Mouse (Mus musculus): ENCODE measurements at regions not wholly inside any gene's neighbourhood (a gene's known extent, or its start where the extent isn't known, plus 50 kb on each side); places are given as distances from the start of the nearest gene placed in this dataset.

DNA sequence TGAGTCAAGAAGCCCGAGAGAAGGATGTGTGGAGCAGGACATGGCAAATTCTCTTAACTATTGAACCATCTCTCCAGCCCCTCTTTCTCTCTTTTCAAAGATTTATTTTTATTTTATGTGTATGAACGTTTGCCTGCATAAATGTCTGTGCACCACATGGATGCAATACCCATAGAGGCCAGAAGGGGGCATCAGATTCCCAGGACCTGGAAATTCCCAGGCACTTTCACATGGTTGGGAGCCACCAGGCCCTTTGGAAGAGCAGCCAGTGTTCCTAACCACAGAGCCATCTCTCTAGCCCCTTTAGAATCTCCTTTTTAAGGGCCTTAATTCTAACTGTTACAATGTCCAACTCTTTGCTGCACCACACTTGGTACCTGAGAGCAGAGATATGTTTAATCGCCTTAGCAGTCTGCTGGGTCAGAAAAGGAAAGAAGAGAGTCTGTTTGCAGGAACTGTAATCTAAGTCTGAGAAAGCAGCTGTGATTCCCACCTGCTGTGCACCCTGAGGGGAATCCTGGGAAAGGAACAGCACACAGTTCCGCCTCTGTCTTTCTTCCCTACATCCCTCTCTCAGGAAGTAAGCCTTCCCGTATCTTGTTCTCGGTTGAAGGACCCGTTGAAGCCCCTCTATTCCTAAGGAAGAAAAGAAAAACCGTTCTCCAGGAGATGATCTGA lies 186.8 kb downstream of the Katnal1 start:
- DNase-seq (ENCODE audit: low read depth) = no peak

DNA sequence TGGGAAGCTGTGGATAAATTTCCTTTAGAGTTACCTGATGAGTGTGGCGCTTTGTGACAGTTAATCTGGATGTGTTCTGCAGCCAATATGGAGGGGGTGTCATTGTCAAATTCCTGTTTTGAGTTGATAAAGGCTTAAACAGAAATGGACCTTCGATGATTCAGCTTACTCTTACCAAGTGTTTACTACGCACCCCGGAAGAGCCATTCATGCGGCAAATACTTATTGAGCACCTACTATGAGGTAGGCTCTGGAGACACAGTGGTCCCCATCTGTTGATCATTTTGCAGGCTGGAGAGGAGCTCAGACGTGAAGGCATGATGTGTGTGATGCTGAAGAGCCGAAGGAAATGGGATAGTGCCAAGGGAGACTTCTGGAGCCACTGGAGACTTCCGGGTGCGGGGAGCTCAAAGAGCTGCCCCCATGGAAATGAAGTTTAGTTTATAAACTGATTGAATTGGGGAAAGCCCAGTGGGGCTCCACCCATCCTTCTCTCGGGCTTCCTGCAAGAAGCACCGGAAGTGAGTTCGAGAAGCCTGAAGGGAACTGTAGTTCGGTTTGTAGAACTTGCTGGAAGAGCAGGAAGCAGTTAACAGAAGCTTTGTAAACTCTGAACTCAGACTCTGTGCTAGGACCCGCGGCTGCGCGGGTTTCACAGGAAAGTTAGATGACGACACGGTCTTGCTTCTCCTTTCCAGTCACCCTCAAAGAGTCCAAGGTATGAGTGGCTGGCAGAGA lies 187.7 kb downstream of the Katnal1 start:
- no peak for DNase-seq (ENCODE audit: low read depth)

DNA sequence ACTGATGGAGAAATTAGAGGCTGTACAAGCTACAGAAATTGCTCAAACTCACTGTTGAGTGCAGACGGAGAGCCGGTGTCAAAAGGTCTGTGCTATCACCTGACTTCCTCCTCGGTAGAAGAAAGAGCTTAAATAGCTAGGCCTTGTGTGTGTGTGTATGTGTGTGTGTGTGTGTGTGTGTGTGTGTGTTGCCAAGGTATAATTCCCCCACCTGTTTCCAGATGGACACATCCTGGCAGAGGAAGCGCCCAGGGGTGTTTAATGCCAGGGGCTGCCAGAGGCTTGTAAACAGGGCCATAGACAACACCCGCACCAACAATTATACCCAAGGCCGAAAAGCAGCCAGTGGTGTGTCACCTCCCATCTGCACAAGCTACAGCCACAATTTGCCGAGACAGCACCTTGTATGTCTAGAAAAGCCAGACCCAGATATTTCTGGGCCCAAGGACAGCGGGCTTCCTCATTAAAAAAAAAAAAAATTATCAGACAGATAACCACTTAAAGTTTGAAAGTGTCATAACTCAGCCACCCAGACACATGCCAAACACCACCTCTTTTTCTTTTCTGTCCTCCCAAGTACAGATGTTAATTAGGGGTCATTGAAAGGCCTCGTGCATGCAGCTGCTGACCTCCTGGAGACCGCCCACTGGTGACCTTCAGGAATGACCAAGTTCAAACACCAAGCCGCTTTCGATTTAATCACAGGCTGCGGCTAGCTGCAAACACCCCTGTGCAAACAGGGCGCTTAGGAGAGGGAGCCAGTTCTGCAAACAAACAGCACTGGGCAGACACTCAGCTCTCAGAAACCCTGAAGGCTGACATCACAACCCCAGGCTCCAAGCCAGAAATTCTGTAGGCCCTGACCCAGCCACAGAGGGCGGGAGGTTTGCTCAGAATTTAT lies 188.0 kb upstream of the Ubl3 start:
- peak; percentile 75 for DNase-seq (ENCODE audit: low read depth)

DNA sequence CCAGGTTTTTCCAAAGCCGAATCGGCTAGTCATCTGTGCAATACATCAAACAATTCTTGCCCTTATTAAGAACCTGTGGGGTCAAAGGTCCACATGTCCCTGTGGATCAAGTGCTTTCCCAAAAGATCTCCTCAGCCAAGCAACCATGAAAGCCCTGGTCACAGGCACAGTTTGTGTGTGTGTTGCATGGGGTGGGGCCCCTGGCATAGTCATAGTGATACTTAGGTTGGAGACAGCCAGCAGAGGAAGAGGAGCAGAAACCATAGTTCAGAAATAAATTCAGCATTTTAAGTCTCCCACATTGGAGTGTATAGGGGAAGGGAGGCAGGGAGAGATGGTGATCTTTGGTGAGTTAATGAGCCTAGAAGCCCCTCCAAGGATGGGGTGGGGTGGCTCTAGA lies 187.1 kb upstream of the Ubl3 start:
- no peak for DNase-seq (ENCODE audit: low read depth)

GRCm38 (mm10) chr5:148739141-148739540 lies 186.6 kb upstream of the Ubl3 start:
- no peak for DNase-seq (ENCODE audit: low read depth)

DNA sequence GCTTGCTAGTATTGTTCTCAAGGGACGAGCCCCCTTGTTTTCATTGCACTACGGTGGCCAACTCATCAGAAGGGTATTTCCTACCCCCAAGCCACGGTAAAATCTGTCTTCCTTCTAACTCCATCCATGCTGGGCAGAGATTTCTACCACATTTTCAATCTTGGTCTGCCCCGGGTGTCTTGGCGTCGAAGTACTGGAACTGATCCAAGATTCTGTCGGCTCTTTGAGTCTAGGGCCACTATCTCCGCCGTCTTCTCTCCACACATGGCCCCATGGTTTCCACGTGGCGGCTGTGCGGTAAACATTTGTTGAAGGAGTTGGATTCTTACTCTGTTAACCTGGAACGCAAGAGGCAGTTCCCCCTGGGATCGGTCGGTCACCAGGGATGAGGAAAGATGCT lies 177.0 kb upstream of the Ubl3 start:
- no peak for DNase-seq (ENCODE audit: low read depth)

GRCm38 (mm10) chr5:148728492-148728891 lies 175.9 kb upstream of the Ubl3 start:
- no peak for DNase-seq (ENCODE audit: low read depth)

GRCm38 (mm10) chr5:148726442-148726841 lies 173.9 kb upstream of the Ubl3 start:
- no peak for DNase-seq (ENCODE audit: low read depth)

- DNase-seq (ENCODE audit: low read depth) = no peak
Measured at GRCm38 (mm10) chr5:148724470-148724869, 171.9 kb upstream of the Ubl3 start.

DNA sequence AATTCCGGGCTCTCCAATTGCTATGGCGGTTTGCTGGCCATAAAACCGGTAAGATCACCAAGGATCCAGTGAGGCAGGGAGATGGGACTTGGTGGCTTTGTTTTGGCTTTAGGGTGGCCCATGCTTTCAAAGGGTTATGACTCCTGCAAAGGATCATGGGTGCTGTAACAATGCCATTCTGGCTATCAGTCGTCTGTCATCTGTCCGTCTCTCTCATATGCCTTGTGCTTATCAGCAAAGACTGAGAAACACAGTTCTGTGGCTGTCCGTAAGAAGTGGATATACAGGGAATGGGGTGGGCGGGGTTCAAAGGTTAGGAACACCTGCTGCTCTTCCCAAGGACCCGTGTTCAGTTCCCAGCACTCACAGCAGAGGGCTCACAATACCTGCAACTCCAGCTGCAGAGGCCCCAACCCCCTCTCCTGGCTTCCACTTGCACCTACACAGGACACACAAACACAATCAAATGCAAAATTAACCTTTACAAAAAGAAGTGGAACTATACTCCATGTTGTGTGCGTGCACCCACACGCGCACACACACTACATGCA lies 171.2 kb upstream of the Ubl3 start:
- DNase-seq (ENCODE audit: low read depth) = no peak

DNA sequence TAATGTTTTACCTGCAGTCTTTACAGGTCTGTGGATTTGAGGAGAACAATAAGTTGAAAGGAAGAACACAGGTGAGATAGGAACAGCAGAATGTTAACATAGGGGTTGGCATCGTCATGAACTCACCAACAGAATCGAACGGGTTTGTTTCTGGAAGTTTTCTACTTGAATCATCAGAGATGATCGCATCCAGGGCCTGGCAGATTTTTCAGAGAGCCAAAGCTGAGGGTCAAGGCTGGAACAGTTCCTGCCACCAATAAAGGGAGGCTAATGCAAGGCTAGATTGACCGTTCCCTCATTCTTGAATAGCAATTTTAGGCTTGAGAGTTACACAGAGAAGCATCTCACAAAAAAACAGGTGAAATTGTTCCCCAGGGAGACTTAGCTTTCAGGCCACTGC lies 168.0 kb upstream of the Ubl3 start:
- no peak for DNase-seq (ENCODE audit: low read depth)

DNA sequence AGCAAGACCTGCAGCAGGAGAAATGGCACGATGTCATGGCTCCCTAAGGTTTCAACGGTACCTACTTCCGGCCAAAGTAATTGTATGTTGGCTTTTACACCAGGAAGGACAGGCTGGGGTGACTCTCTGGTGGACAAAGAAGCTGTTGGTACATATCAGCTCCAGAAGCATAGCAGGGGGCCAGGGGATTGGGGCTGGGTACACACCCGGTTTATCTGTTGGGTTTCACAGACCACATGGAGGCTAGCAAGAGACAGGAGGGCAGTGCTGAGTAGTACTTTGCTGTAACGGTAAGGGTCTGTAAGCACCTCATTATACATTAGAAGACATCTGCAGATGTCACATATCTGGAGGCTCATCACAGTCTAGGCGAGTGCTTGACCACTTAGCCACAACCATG lies 164.0 kb upstream of the Ubl3 start:
- DNase-seq (ENCODE audit: low read depth) = no peak

GRCm38 (mm10) chr5:148715218-148715991 lies 162.8 kb upstream of the Ubl3 start:
- DNase-seq (ENCODE audit: low read depth) = no peak

DNA sequence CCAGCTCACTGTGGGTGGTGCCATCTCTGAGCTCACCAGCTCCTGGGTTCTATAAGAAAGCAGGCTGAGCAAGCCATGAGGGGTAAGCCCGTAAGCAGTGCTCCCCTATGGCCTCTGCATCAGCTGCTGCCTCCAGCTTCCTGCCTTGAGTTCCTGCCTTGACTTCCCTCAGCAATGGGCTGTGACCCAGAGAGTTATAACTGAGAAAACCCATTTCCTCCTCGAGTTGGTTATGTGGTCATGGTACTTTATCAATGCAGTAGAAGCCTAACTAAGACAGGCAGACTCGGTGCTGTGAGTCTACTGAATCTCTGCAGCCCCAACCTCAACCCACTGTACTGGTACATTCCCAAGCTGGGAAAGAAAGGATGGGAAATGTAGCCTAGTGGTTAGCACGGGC lies 162.2 kb upstream of the Ubl3 start:
- DNase-seq (ENCODE audit: low read depth) = no peak

DNA sequence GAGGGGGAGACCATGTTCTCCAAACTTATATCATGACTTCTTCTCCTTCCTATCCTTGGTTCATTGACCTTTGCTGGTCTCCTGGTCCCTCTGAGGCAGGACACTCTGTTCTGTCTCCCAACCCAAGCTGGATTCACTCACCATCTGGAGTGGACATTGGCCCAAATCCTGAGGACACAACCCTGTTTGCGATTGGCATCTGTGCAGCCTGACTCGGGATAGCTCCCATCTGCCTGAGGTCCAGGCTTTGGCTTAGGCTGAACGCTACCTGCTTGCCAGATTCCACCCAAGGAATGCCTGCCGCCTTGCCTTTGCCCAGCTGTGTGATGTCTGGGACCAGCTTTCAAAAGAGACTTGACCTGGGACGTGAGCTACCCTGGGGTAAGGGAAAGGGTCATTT lies 161.2 kb upstream of the Ubl3 start:
- no peak for DNase-seq (ENCODE audit: low read depth)

GRCm38 (mm10) chr5:148713039-148713438 lies 160.4 kb upstream of the Ubl3 start:
- DNase-seq (ENCODE audit: low read depth) = no peak

GRCm38 (mm10) chr5:148711570-148711969 lies 159.0 kb upstream of the Ubl3 start:
- no peak for DNase-seq (ENCODE audit: low read depth)

GRCm38 (mm10) chr5:148709111-148709771 lies 156.7 kb upstream of the Ubl3 start:
- DNase-seq (ENCODE audit: low read depth) = no peak

- no peak for DNase-seq (ENCODE audit: low read depth)
Measured at GRCm38 (mm10) chr5:148708014-148708741, 155.6 kb upstream of the Ubl3 start.

- no peak for DNase-seq (ENCODE audit: low read depth)
Measured at GRCm38 (mm10) chr5:148707335-148707734, 154.7 kb upstream of the Ubl3 start.

Data from fibroblast of lung, adult 2 months (primary cell).